ENCODE assay signal across 9 mouse cellular contexts in genomic region chr9:86879216-86880112, GRCm38 (mm10). TPM values are rescaled to one million over a fixed set of nuclear protein-coding genes. Genes with fewer than 3 reads are reported as not detected.
DNase-seq lines count a peak whose midpoint lies in the region; ATAC-seq and TF ChIP-seq lines count a peak whose summit lies in the region.
"Had no signal": no experiment of that assay in that cellular context is flagged by ENCODE, and none has a peak within 500 bp of the region (broad histone marks: within the 10 kb centered on the region; RNA-seq: fewer than 3 reads in every experiment).

No protein-coding gene starts in this region.

- H3K27ac ChIP-seq in lung, embryonic 15.5 days = no peak overlapping the region
- H3K27ac ChIP-seq in forebrain, embryonic 11.5 days (ENCODE audit: low read depth, low read length) = 0 out of 2 replicates have a peak overlapping the region, but pooled peaks have one; percentile 46
- peak overlapping the region; percentile 94 for H3K27ac ChIP-seq in hindbrain, postnatal 0 days
- H3K27ac ChIP-seq in neural tube, embryonic 13.5 days (replicated peaks) = peak overlapping the region; percentile 96

- DNase-seq in lung, postnatal 14 days = no peak
- DNase-seq in brain, adult 2 months (ENCODE audit: low read depth, low spot score) = peak; percentile 76
- peak; percentile 77 for DNase-seq in forebrain, embryonic 11.5 days (ENCODE audit: low spot score)
- peak; percentile 59 for DNase-seq in hindbrain, postnatal 0 days (ENCODE audit: low spot score)
- peak; percentile 52 for DNase-seq in left cerebral cortex, postnatal 4 days
- no peak for DNase-seq in natural killer cell, adult 2 months (ENCODE audit: low spot score in 2 of 2)

- H3K4me2 ChIP-seq in lung, embryonic 15.5 days = peak overlapping the region; percentile 100
- peak overlapping the region; percentile 98 for H3K4me2 ChIP-seq in forebrain, embryonic 11.5 days (ENCODE audit: low read depth, low read length, severe bottlenecking)
- H3K4me2 ChIP-seq in hindbrain, postnatal 0 days (ENCODE audit: low read depth, low read length) = peak overlapping the region; percentile 72
- H3K4me2 ChIP-seq in neural tube, embryonic 13.5 days = peak overlapping the region; percentile 77

- WGBS in lung, embryonic 15.5 days = 1% methylated on average over 75 of the region's 75 CpGs
- under 1% methylated on average over 75 of the region's 75 CpGs for WGBS in forebrain, embryonic 11.5 days
- WGBS in hindbrain, postnatal 0 days = 1% methylated on average over 75 of the region's 75 CpGs
- under 1% methylated on average over 75 of the region's 75 CpGs for WGBS in neural tube, embryonic 13.5 days

- no peaks in the 10 kb centered on the region for H3K36me3 ChIP-seq in lung, embryonic 15.5 days
- no peaks in the 10 kb centered on the region for H3K36me3 ChIP-seq in forebrain, embryonic 11.5 days (ENCODE audit: control insufficient read depth, insufficient read depth, low read length)
- no peaks in the 10 kb centered on the region for H3K36me3 ChIP-seq in hindbrain, postnatal 0 days (ENCODE audit: insufficient read depth, low read length)
- H3K36me3 ChIP-seq in neural tube, embryonic 13.5 days = no peaks in the 10 kb centered on the region

- peaks cover 18% of the 10 kb centered on the region for H3K4me1 ChIP-seq in lung, embryonic 15.5 days
- peaks cover 6% of the 10 kb centered on the region; the same call in 1 of the 2 replicates for H3K4me1 ChIP-seq in forebrain, embryonic 11.5 days (replicated peaks; ENCODE audit: control insufficient read depth, insufficient read depth, low read length)
- peaks cover 5% of the 10 kb centered on the region; the same call in 1 of the 2 replicates for H3K4me1 ChIP-seq in hindbrain, postnatal 0 days (ENCODE audit: insufficient read depth, low read length)
- peaks cover 27% of the 10 kb centered on the region for H3K4me1 ChIP-seq in neural tube, embryonic 13.5 days (replicated peaks)

- intact Hi-C loops in left cerebral cortex, postnatal 4 days (cut with DNase I) = loop anchor here (2.0 kb wide), 1 partner anchor 141 kb away; no protein-coding TSS in a partner anchor

- ATAC-seq in lung, embryonic 15.5 days (ENCODE audit: borderline replicate concordance, extremely low read depth, low FRiP score, low TSS enrichment) = peak; percentile 50; the same call in 1 of the 2 replicates
- peak; percentile 43 for ATAC-seq in forebrain, embryonic 11.5 days (replicated peaks; ENCODE audit: low FRiP score)
- peak; percentile 28 for ATAC-seq in hindbrain, postnatal 0 days
- peak; percentile 40 for ATAC-seq in neural tube, embryonic 13.5 days (ENCODE audit: low read depth)

- H3K27me3 ChIP-seq in lung, embryonic 15.5 days = peaks cover 54% of the 10 kb centered on the region
- peaks cover 14% of the 10 kb centered on the region for H3K27me3 ChIP-seq in forebrain, embryonic 11.5 days (ENCODE audit: control insufficient read depth, insufficient read depth, low read length)
- no peaks in the 10 kb centered on the region for H3K27me3 ChIP-seq in hindbrain, postnatal 0 days (ENCODE audit: insufficient read depth, low read length)
- H3K27me3 ChIP-seq in neural tube, embryonic 13.5 days = peaks cover 8% of the 10 kb centered on the region; the same call in 1 of the 2 replicates

- no peaks in the 10 kb centered on the region for H3K9me3 ChIP-seq in lung, embryonic 15.5 days
- no peaks in the 10 kb centered on the region for H3K9me3 ChIP-seq in forebrain, embryonic 11.5 days (ENCODE audit: control insufficient read depth, low read length)
- H3K9me3 ChIP-seq in hindbrain, postnatal 0 days (ENCODE audit: low read length) = no peaks in the 10 kb centered on the region
- H3K9me3 ChIP-seq in neural tube, embryonic 13.5 days = no peaks in the 10 kb centered on the region

- H3K4me3 ChIP-seq in lung, embryonic 15.5 days = peak overlapping the region; percentile 65
- peak overlapping the region; percentile 70 for H3K4me3 ChIP-seq in forebrain, embryonic 11.5 days (ENCODE audit: low read depth, low read length)
- H3K4me3 ChIP-seq in hindbrain, postnatal 0 days (ENCODE audit: low read length) = peak overlapping the region; percentile 82
- peak overlapping the region; percentile 89 for H3K4me3 ChIP-seq in neural tube, embryonic 13.5 days

- TF ChIP-seq CTCF in hindbrain, postnatal 0 days (IDR thresholded peaks at IDR 0.05; ENCODE audit: low read depth) = no peak; the same call in 1 of the 2 replicates

- H3K9ac ChIP-seq in lung, embryonic 15.5 days = peak overlapping the region; percentile 46
- H3K9ac ChIP-seq in forebrain, embryonic 11.5 days (ENCODE audit: low read length) = peak overlapping the region; percentile 68
- peak overlapping the region; percentile 84 for H3K9ac ChIP-seq in hindbrain, postnatal 0 days (replicated peaks; ENCODE audit: low read length)
- H3K9ac ChIP-seq in neural tube, embryonic 13.5 days = peak overlapping the region; percentile 85

RNA-seq across cellular contexts. Expression of gene Snap91, which starts 1.0 kb away (rescaled TPM):
- polyA plus RNA-seq in lung, embryonic 15.5 days (2015; fragmentation: Nextera tagmentation; extraction: Ambion mirVana) = 3.9 and 5.8 TPM in 2 replicates
- polyA plus RNA-seq in forebrain, embryonic 11.5 days (2014; fragmentation: Nextera tagmentation; extraction: Ambion mirVana) = 8.3 and 8.6 TPM in 2 replicates
- 192 and 210 TPM in 2 replicates for total RNA-seq in hindbrain, postnatal 0 days (2014; rRNA removed)
- 131 and 151 TPM in 2 replicates for polyA plus RNA-seq in hindbrain, postnatal 0 days (2015; fragmentation: Nextera tagmentation; extraction: Ambion mirVana)
- 100 to 1,000 TPM; 378 to 413 TPM for total RNA-seq in left cerebral cortex, postnatal 4 days (2021)
- polyA plus RNA-seq in neural tube, embryonic 13.5 days (2015; fragmentation: Nextera tagmentation; extraction: Ambion mirVana) = 113 and 114 TPM in 2 replicates
- polyA plus RNA-seq: liver, adult 2 months had no signal

Comparison
In these comparisons a context has a peak if more than half of its experiments do, and no peak if none do; other contexts are left out.
1. DNase-seq: peak in brain, adult 2 months (single experiment), forebrain, embryonic 11.5 days (single experiment), hindbrain, postnatal 0 days (single experiment) and left cerebral cortex, postnatal 4 days (single experiment); none in lung, postnatal 14 days (single experiment) and natural killer cell, adult 2 months (0 of 2).
2. RNA of gene Snap91, which starts 1.0 kb away (polyA plus RNA-seq): 131 to 151 TPM in hindbrain, postnatal 0 days and 113 to 114 TPM in neural tube, embryonic 13.5 days; 8.3 to 8.6 TPM in forebrain, embryonic 11.5 days and 3.9 to 5.8 TPM in lung, embryonic 15.5 days; every median in the first group is over 10 times any median in the second.
3. Peak in every context shown above with its lines, with median percentiles within 50 percentile points of each other: ATAC-seq, H3K4me2 ChIP-seq, H3K4me3 ChIP-seq and H3K9ac ChIP-seq.